In the genomic region with DNA sequence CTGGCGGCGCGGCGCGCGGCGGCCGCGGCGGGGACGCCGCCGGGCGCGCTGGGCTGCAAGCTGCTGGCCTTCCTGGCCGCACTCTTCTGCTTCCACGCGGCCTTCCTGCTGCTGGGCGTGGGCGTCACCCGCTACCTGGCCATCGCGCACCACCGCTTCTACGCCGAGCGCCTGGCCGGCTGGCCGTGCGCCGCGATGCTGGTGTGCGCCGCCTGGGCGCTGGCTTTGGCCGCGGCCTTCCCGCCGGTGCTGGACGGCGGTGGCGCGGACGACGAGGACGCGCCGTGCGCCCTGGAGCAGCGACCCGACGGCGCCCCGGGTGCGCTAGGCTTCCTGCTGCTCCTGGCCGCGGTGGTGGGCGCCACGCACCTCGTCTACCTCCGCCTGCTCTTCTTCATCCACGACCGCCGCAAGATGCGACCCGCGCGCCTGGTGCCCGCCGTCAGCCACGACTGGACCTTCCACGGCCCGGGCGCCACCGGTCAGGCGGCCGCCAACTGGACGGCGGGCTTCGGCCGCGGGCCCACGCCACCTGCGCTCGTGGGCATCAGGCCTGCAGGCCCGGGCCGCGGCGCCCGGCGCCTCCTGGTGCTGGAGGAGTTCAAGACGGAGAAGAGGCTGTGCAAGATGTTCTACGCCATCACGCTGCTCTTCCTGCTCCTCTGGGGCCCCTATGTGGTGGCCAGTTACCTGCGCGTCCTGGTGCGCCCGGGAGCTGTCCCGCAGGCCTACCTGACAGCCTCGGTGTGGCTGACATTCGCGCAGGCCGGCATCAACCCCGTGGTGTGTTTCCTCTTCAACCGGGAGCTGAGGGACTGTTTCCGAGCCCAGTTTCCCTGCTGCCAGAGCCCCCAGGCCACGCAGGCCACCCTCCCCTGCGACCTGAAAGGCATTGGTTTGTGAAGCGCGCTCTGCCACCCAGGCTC, we compare ENCODE assay signal across 8 mouse cellular contexts. TPM values are rescaled to one million over a fixed set of nuclear protein-coding genes. Genes with fewer than 3 reads are reported as not detected.
DNase-seq lines count a peak whose midpoint lies in the region; ATAC-seq lines count a peak whose summit lies in the region.

No protein-coding gene starts in this region.

- H3K9me3 ChIP-seq in lung, embryonic 15.5 days: no peaks in the 10 kb centered on the region
- H3K9me3 ChIP-seq in forebrain, embryonic 10.5 days: no peaks in the 10 kb centered on the region
- H3K9me3 ChIP-seq in intestine, embryonic 16.5 days (ENCODE audit: control insufficient read depth, low read length): no peaks in the 10 kb centered on the region
- H3K9me3 ChIP-seq in midbrain, embryonic 10.5 days (replicated peaks): no peaks in the 10 kb centered on the region

- no peak for DNase-seq in lung, postnatal 25 days (ENCODE audit: low spot score)
- peak; percentile 52 for DNase-seq in cerebellum, adult 11-12 months
- peak; percentile 26 for DNase-seq in forebrain, embryonic 10.5 days (ENCODE audit: extremely low spot score, low spot score)
- peak; percentile 43 for DNase-seq in midbrain, embryonic 10.5 days (ENCODE audit: low spot score)
- DNase-seq in urinary bladder, postnatal 25 days (ENCODE audit: low spot score): peak; percentile 36
- DNase-seq in layer of hippocampus, adult 9-11 months: no peak

- peak overlapping the region; percentile 77 for H3K9ac ChIP-seq in lung, embryonic 15.5 days
- peak overlapping the region; percentile 79 for H3K9ac ChIP-seq in intestine, embryonic 16.5 days (ENCODE audit: low read depth, low read length)

- H3K4me1 ChIP-seq in lung, embryonic 15.5 days: peaks cover 14% of the 10 kb centered on the region
- H3K4me1 ChIP-seq in forebrain, embryonic 10.5 days: peaks cover 25% of the 10 kb centered on the region
- peaks cover 5% of the 10 kb centered on the region for H3K4me1 ChIP-seq in intestine, embryonic 16.5 days (ENCODE audit: control insufficient read depth, insufficient read depth, low read length)
- H3K4me1 ChIP-seq in midbrain, embryonic 10.5 days: peaks cover 24% of the 10 kb centered on the region

- H3K4me3 ChIP-seq in lung, embryonic 15.5 days: peak overlapping the region; percentile 84
- peak overlapping the region; percentile 81 for H3K4me3 ChIP-seq in forebrain, embryonic 10.5 days
- H3K4me3 ChIP-seq in intestine, embryonic 16.5 days (ENCODE audit: low read length): peak overlapping the region; percentile 76
- peak overlapping the region; percentile 82 for H3K4me3 ChIP-seq in midbrain, embryonic 10.5 days

- peaks cover 45% of the 10 kb centered on the region for H3K27me3 ChIP-seq in lung, embryonic 15.5 days
- H3K27me3 ChIP-seq in forebrain, embryonic 10.5 days (ENCODE audit: poor library complexity, severe bottlenecking): peaks cover 95% of the 10 kb centered on the region
- H3K27me3 ChIP-seq in intestine, embryonic 16.5 days (replicated peaks; ENCODE audit: control insufficient read depth, insufficient read depth, low read length): peaks cover 43% of the 10 kb centered on the region
- H3K27me3 ChIP-seq in midbrain, embryonic 10.5 days (ENCODE audit: low read depth, poor library complexity, severe bottlenecking): peaks cover 87% of the 10 kb centered on the region

- WGBS in lung, embryonic 15.5 days: under 1% methylated on average over 96 of the region's 110 CpGs
- under 1% methylated on average over 110 of the region's 110 CpGs for WGBS in forebrain, embryonic 10.5 days
- 1% methylated on average over 104 of the region's 110 CpGs for WGBS in intestine, embryonic 16.5 days
- under 1% methylated on average over 109 of the region's 110 CpGs for WGBS in midbrain, embryonic 10.5 days

- H3K36me3 ChIP-seq in lung, embryonic 15.5 days: no peaks in the 10 kb centered on the region
- no peaks in the 10 kb centered on the region for H3K36me3 ChIP-seq in forebrain, embryonic 10.5 days (replicated peaks)
- no peaks in the 10 kb centered on the region for H3K36me3 ChIP-seq in intestine, embryonic 16.5 days (ENCODE audit: control insufficient read depth, insufficient read depth, low read length)
- H3K36me3 ChIP-seq in midbrain, embryonic 10.5 days: no peaks in the 10 kb centered on the region

- peak; percentile 31; the same call in 1 of the 2 replicates for ATAC-seq in lung, embryonic 15.5 days (ENCODE audit: borderline replicate concordance, extremely low read depth, low FRiP score, low TSS enrichment)
- ATAC-seq in intestine, embryonic 16.5 days: peak; percentile 63

- H3K4me2 ChIP-seq in lung, embryonic 15.5 days: peak overlapping the region; percentile 89
- peak overlapping the region; percentile 92 for H3K4me2 ChIP-seq in intestine, embryonic 16.5 days (ENCODE audit: low read depth, low read length)

- no peak overlapping the region for H3K27ac ChIP-seq in lung, embryonic 15.5 days
- peak overlapping the region; percentile 88 for H3K27ac ChIP-seq in forebrain, embryonic 10.5 days
- H3K27ac ChIP-seq in intestine, embryonic 16.5 days (ENCODE audit: low read length): peak overlapping the region; percentile 15; the same call in 1 of the 2 replicates
- H3K27ac ChIP-seq in midbrain, embryonic 10.5 days (replicated peaks): peak overlapping the region; percentile 88

RNA-seq across cellular contexts. Expression of a gene that starts 0.7 kb away (rescaled TPM):
- polyA plus RNA-seq in lung, embryonic 15.5 days (2015; fragmentation: Nextera tagmentation; extraction: Ambion mirVana): 4.3 and 4.5 TPM in 2 replicates
- 1.3 and 1.5 TPM in 2 replicates for polyA plus RNA-seq in forebrain, embryonic 10.5 days (2016; fragmentation: Nextera tagmentation; extraction: Ambion mirVana)
- polyA plus RNA-seq in intestine, embryonic 16.5 days (2015; fragmentation: Nextera tagmentation; extraction: Ambion mirVana): 1.2 TPM in 2 replicates
- polyA plus RNA-seq in midbrain, embryonic 10.5 days (2016; fragmentation: Nextera tagmentation; extraction: Ambion mirVana): 1.1 and 1.3 TPM in 2 replicates

RNA-seq across cellular contexts. Expression of a gene that starts 26.6 kb away (rescaled TPM):
- polyA plus RNA-seq in lung, embryonic 15.5 days (2015; fragmentation: Nextera tagmentation; extraction: Ambion mirVana): 3.5 and 3.8 TPM in 2 replicates
- 2.7 and 3.6 TPM in 2 replicates for polyA plus RNA-seq in forebrain, embryonic 10.5 days (2016; fragmentation: Nextera tagmentation; extraction: Ambion mirVana)
- polyA plus RNA-seq in intestine, embryonic 16.5 days (2015; fragmentation: Nextera tagmentation; extraction: Ambion mirVana): 1.7 and 2.4 TPM in 2 replicates
- 3.2 and 3.4 TPM in 2 replicates for polyA plus RNA-seq in midbrain, embryonic 10.5 days (2016; fragmentation: Nextera tagmentation; extraction: Ambion mirVana)

RNA-seq across cellular contexts. Expression of a gene that starts 26.6 kb away (rescaled TPM):
- polyA plus RNA-seq in lung, embryonic 15.5 days (2015; fragmentation: Nextera tagmentation; extraction: Ambion mirVana): 26.6 and 27.6 TPM in 2 replicates
- 12.7 and 13.4 TPM in 2 replicates for polyA plus RNA-seq in forebrain, embryonic 10.5 days (2016; fragmentation: Nextera tagmentation; extraction: Ambion mirVana)
- 9.0 and 10.1 TPM in 2 replicates for polyA plus RNA-seq in intestine, embryonic 16.5 days (2015; fragmentation: Nextera tagmentation; extraction: Ambion mirVana)
- 10.8 and 13.1 TPM in 2 replicates for polyA plus RNA-seq in midbrain, embryonic 10.5 days (2016; fragmentation: Nextera tagmentation; extraction: Ambion mirVana)

RNA-seq across cellular contexts. Expression of a gene that starts 33.0 kb away (rescaled TPM):
- polyA plus RNA-seq in lung, embryonic 15.5 days (2015; fragmentation: Nextera tagmentation; extraction: Ambion mirVana): 0.11 and 0.14 TPM in 2 replicates
- polyA plus RNA-seq in forebrain, embryonic 10.5 days (2016; fragmentation: Nextera tagmentation; extraction: Ambion mirVana): 0.73 and 1.2 TPM in 2 replicates
- not detected in 2 replicates for polyA plus RNA-seq in intestine, embryonic 16.5 days (2015; fragmentation: Nextera tagmentation; extraction: Ambion mirVana)
- polyA plus RNA-seq in midbrain, embryonic 10.5 days (2016; fragmentation: Nextera tagmentation; extraction: Ambion mirVana): not detected in 2 replicates

Comparison
In these comparisons a context has a peak if more than half of its experiments do, and no peak if none do; other contexts are left out.
1. DNase-seq: peak in cerebellum, adult 11-12 months (single experiment), forebrain, embryonic 10.5 days (single experiment), midbrain, embryonic 10.5 days (single experiment) and urinary bladder, postnatal 25 days (single experiment); none in lung, postnatal 25 days (single experiment) and layer of hippocampus, adult 9-11 months (single experiment).
2. Peak in every context shown above with its lines, with median percentiles within 50 percentile points of each other: H3K4me3 ChIP-seq.